Mouse (Mus musculus): ENCODE data around the gene Syn1.

Gene Syn1

DNA sequence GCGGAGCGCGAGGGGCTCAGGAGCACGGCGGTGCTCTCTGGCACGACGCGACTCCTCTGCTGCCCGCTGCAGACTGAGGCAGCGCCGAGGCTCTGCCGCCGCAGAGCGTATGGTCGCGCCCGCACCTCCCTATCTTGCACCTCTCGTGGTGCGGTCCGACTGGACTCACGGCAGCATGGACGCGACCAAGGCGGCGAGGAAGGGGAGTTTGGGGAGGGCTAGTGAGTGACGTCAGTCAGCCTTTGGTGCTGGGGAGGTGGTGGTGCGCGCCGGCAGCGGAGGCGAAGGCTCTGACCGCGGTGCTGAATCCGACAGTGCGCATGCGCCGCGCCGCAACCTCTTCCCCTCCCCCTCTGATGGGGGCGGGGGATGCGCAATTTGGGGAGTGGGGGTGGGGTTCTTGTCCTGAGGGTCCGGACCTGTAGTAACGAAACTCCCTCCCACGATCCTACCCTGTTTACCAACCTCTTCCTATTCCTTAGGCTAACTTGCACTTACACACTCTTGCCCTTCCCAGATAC is at the start of gene Syn1:
TSS of gene Syn1 (minus strand) at position 161 of the 521 bp plus-strand sequence.
- peak; percentile 81 for DNase-seq (ENCODE audit: low spot score)

DNA sequence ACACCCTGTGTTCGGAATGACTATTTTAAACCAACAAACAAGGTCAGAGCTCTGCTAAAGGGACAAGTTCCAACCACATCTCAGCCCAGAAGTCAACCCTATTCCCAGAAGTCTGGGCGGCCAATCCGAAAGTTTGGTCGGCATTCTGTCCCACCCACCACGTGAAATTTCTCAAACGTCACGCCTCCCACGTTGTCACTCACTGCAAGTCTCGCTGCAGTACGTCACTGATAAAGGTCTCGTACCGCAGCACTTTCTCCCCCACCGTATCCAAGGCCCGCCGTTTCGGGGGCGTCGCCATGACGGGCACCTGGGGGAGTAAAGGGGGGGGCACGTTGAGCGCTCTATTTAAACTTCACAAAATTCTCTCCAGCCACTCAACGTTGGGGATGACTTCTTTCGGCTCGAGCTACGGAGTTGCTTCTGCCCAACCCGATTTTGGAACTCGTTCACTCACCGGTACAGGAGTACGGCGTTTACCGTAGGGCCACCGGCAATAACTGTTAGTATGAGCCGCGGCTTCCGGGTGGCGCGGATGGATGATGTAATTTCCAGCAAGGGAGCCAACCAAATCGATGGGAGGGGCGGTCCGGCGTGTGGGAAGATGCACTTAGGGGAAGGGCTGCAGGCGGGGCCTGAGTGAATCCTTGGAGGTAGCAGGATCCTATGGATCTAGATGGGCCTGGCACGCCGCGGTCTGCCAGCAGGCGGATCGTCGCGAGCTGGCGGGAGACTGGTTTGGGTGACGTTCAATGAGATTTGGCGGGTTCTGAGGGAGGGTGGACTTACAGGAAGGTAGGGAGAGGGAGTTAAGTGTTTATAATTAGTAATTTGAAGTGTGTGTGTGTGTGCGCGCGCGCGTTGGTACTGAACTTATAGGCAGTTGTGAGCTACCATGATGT is 40.9 kb upstream of the Syn1 start, which contains the start of gene Uxt:
TSS of gene Uxt (minus strand) at position 541 of the 902 bp plus-strand sequence.
- DNase-seq (ENCODE audit: low spot score), result peak; percentile 89

DNA sequence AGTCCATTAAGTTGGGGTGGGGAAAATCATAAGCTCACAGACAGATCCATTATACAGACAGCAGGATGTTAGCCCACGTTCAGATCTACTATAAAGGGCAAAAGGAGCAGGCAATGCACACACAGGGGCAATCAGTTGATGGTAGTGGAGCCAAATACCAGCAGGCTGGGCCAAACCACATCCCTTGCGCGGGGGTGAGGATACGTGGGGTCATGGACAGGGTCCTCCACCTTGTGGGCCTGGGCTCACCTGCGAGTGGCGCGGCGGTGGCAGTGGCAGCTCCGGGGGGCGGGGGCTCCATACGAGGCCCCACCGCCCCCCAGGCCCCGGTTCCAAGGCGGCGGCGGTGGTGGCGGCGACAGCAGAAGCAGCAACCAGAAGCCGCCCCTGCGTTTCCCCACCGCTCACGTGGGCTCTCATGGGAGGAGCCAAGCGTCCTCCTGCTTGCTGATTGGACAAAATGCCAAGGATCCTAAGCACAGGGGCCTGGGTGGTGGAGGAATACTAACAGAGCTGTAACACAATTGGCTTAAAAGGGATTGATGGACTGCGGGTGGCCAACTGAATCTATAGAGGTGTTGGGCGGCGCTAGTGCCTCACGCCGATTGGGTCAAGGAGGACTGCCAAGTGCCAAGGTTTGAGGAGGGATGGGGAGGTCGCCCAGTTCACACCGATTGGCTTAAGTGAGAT is 29.5 kb upstream of the Syn1 start, which contains the start of gene Elk1:
TSS of gene Elk1 (minus strand) at position 418 of the 690 bp plus-strand sequence.
- peak; percentile 84 for DNase-seq (ENCODE audit: low spot score)

DNA sequence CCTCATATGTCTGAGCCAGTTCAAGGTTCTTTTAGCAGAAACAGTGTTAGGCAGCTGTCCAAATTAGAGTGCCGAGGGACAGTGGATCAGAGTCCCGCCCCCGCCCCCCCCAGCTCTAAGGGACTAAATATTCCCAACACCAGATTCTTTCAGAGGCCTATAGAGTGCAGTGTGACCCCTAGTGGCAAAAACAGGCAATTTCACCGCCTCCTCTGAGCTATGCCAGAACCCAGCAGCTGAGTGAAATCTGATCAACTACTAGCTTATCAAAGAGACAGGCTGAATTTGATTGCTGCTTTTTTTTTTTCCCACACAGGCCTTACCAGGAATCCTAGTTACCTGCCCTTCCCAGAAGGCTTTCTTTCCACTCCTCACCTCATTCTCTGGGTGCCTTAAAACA is 25.3 kb upstream of the Syn1 start:
- peak; percentile 24 for DNase-seq (ENCODE audit: low spot score)

DNA sequence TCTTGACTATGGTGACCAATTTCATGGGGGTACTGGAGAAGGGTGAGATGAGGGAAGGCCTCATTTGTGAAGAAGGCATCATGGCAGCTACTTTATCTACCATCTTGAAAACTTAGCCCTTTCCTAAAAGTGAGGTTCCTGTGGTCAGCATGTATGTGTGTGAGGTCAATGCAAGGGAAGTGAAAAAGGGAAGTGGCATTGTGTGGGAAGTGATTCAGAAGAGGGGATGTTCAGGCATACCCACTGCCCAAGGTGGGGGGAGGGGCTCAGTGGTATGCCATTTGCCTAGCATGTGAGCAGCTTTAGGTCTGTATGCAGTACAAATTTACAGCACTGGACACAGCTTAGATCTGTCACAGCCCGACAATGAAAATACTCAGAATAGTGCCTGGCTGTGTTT is 11.2 kb upstream of the Syn1 start:
- no peak for DNase-seq (ENCODE audit: low spot score)

DNA sequence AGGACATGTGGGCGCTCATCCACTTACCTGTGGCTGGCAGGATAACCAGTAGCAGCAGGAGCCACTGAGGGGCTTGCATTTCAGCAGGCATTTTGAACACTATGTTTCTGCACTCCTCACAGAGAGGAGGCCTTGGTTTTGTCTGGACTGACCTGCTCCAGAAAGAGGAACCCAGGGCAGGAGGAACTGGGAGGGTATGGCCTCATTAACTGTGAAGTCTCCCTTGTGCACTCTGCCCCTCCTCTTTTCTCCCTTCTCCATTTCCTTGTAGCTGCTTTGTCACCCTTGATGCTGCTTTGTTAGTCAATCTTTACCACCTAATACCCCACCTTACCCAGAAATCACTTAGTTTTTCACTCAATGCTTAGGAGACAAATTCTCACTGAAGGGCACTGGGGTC is 10.6 kb upstream of the Syn1 start, which contains the start of gene Cfp:
TSS of gene Cfp (minus strand) at position 192 of the 400 bp plus-strand sequence.
- DNase-seq (ENCODE audit: low spot score), result no peak

DNA sequence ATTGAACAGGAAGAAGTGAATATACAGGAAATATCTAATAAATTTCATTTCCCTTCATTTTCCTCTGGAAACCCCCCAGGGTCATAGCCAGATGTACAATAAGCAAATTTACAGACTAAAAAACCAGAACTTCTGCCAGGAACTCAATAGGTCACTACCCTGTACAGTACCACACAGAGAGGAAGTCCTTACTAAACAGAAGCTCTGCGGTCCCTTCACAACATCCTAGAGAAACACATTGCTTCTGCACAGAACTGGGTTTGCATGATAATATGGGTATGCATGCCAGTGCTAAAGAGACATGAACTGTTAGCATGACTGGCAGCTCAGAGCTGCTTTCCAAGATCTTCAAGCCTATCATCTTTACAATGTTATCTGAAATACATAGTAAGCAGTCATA is 9.1 kb upstream of the Syn1 start:
- no peak for DNase-seq (ENCODE audit: low spot score)

DNA sequence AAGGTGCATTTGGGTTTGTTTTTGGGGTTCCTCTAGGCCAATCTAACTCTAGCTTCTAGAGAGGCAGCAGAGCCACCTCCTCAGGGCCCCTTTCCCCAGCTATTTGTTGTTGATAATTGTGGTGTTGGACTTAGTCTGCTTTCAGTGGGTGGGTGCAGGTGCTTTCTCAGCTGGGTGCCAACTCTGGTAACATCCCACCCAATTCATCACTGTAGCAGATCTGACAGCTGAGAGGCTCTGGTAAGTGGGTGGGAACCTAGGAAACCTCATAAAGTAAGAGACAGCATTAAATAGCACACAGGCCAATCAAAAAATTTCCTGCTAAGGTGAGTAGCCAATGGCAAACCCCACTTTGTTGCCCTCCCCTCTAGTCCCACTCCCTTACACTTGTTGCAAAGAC is 4.2 kb upstream of the Syn1 start:
- DNase-seq (ENCODE audit: low spot score), result no peak

DNA sequence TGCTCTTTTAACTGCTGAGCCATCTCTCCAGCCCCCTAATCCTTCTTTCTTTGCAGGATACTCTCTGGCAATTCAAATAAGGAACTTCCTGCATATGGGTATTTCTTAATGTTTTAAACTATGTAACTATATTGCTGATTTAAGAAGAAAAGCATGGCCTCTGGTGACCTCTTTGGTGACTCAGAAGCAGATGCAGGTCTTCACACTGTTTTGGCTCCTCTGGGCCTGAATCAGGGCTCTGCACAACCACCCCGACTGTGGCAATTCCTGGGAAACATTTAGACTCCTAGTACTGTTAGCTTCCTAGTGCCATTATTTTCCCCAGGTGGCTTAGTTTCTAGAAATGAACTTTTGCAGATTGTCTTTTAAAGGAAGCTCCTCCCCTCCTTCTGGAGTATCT is 2.7 kb upstream of the Syn1 start:
- DNase-seq (ENCODE audit: low spot score), result no peak

DNA sequence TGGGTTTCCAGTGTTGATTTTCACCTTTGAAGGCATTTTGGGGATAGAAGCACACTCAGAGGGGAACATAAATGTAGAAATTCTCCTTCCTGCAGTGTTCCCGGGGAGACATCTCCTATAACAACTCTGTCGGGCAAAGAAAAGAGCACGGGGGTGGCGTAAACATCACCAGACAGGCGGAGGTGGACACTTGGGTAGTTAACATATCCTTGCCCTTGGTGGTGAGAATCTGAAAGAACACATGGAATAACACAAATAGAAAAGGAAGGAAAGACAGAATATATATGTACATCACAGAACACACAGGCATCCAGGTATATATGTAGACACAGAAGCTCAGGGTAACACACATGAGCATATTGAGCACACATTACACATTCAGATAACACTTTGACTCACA is 562 bp upstream of the Syn1 start:
- DNase-seq (ENCODE audit: low spot score), result no peak

DNA sequence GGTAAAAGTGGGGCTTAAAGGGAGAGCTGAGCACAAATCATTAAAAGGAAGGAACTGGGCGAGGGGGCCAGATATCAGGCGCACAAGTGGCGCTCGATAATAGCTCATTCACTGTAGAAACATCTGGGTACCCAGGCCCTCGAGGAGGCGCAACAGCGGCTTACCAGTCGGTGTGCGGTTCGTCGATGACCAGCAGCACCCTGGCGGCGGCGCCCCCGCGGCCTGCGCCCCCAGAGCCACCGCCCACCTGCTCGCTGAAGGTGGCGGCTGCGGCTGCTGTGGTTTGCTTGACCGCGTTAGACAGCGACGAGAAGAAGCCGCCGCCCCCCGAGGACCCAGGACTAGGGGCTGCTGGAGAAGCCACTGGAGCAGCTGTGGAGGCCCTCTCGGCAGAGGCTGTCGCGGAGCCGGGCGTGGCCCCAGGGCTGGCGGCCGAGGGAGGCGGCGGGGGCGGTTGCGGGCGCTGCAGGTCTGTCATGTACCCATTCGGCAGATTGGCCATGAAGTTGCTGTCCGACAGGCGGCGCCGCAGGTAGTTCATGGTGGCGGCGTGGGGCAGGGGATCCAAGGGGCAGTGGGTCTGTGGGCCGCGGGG is 458 bp downstream of the Syn1 start:
- DNase-seq (ENCODE audit: low spot score), result no peak

DNA sequence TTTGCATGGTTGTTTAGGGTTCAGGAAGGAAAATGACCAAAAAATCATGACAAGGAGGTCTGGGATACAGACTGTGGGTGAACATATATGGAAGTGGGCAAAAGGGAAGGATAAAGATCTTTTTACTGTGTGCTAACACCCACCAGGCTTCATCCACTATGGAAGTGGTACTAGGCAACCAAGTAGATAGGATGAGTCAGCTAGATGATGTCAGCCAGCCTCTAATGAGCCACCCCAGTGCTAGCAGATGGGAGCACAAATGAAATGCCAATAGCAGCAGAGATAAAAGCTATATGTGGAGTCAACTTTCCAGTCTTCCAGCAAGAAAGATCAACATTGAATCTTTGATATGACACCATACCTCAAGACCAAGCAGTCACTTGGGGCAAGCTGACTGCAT is 5.7 kb downstream of the Syn1 start:
- DNase-seq (ENCODE audit: low spot score), result no peak

DNA sequence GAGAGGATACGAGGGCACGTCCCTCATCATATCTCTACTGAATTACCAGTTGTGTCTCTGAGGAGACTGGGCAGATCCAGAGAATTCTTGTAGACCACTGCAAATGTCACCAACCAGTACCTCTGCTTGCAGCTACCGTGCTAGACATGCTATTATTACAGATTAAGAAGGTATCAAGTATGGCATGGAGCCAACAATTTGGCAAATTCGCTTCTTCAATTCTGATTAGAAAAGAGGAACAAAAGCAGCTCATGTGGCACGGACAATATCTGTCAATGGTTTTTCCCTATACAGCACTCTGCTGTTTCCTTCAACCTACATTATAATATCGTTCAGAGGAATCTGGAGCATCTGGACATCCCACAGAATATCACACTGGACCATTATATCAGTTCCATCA is 7.1 kb downstream of the Syn1 start:
- no peak for DNase-seq (ENCODE audit: low spot score)

DNA sequence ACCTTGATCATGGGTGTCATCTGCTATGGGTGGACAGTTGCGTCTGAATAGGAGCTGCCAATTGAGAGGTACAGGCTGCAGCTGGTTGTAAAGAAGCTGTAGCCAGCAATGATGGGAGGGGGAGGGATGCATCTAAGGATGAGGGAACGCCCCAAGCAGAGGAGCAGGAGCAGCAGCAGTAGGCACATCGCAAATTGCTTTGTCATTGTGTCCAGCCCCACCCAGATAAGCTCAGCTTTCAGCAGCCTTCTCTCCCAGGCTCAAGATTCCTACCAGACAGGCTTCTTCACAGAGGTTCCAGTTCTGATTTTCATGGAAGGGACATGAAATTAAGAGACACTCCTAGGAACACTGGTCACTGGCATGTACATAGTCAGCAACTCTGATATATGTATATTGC is 10.7 kb downstream of the Syn1 start:
- no peak for DNase-seq (ENCODE audit: low spot score)

DNA sequence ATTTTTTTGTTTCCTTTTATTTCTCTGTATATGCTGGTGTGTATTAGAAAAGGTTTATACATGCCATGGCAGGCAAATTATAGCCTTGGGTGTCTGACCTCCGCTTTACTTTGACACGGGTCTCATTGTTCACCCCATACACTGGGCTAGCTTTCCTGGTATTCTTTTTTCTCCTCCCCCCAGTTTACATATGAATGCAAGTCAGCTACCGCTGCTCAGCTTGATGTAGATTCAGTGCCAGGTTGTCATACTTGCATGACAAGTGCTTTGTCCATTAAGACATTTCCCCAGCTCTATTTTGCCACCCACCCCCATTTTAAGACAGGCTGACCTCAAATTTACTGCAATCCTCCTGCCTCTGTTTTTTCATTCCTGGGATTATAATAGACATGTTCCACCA is 45.6 kb downstream of the Syn1 start:
- DNase-seq (ENCODE audit: low spot score), result no peak

DNA sequence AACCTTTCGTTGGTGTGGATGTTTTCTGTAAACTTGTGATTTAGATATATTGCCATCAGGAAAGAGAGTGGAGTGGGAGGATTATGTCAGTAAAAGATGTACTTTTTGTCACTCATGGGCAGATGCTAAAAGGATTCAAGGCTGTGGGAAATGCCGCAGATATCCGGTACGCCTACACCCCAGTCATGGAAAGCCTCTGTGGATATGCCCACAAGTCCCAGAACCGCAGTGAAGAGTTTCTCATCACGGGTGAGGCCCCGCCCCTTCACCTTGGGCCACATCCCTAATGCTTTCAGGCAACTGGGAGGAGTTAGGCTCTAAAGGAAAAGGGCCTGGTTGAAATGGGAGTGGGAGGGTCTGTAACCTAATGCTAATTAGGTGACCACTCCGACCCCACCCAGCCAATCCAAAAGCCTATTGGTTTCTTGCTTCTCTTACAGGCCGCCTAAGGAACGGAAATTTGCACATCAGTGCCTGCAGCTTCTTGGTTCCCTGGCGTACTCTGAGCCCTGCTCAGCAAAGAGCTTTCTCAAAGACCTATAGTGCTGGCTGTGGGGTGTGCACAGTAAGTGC is 47.8 kb downstream of the Syn1 start:
- no peak for DNase-seq (ENCODE audit: low spot score)

DNA sequence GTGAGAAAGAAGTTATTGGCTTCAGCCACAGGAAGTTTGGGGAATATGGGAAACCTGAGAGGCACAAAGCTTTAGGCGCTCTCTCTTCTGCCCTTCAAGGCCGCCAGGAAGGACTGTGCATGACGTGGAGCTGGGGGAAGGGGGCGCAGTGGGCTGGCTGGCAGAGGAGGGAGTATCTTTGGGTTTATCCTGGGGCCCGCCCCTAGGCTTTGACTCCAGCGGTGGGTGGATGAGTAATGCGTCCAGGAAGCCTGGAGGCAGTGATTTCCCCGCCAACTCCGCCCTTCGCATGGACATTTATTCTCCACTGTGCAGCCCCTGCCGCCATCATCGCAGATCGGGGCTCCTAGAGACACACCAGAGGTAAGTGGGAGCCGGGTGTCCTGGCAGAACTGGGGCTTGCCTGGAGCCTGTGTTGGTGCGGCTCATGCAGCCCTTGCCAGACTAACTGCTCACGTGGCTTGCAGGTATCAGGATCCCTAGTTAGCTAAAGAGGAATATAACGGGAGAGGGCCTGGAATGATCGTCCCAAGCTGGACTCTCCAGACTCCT is 50.8 kb downstream of the Syn1 start, which contains the start of gene Timp1:
TSS of gene Timp1 (plus strand) at position 205 of the 552 bp plus-strand sequence.
- DNase-seq (ENCODE audit: low spot score), result no peak

DNA sequence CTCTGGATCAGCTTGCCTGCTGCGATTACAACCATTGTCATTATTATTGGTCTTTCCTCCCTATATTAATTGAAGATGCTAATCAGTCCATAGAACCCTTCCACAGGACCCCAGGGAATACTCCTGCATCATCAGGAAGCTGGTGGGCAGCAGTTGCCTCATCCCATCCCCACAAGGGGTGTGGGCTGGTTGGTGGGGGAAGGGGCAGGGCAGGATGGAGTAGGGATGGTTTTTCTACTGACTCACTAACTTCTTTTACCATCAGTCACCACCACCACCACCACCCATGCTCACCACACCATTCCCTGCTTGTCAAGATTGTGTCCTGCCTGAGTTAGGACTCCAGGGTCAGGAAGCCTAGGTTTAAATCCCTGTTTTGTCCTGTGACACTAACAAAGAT is 51.6 kb downstream of the Syn1 start:
- no peak for DNase-seq (ENCODE audit: low spot score)

DNA sequence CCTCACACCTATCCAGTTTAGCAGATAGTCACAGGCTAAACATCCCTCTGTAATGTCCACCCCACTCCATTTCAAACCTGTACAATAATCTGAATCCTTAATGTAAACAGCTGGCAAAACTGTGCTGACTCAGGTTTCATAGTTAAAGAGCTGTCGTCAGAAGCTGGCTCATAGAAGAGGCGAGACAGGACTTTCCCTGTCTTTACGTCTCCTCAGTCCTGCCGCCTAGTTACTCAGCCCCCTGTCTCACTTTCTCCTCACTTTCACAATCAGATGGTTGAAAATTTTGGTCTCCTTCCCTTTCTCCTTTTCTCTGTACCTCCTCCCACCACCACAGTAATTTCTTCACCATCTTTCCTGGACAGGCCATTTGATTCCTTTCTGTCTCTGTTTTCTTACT is 52.7 kb downstream of the Syn1 start:
- DNase-seq (ENCODE audit: low spot score), result no peak

DNA sequence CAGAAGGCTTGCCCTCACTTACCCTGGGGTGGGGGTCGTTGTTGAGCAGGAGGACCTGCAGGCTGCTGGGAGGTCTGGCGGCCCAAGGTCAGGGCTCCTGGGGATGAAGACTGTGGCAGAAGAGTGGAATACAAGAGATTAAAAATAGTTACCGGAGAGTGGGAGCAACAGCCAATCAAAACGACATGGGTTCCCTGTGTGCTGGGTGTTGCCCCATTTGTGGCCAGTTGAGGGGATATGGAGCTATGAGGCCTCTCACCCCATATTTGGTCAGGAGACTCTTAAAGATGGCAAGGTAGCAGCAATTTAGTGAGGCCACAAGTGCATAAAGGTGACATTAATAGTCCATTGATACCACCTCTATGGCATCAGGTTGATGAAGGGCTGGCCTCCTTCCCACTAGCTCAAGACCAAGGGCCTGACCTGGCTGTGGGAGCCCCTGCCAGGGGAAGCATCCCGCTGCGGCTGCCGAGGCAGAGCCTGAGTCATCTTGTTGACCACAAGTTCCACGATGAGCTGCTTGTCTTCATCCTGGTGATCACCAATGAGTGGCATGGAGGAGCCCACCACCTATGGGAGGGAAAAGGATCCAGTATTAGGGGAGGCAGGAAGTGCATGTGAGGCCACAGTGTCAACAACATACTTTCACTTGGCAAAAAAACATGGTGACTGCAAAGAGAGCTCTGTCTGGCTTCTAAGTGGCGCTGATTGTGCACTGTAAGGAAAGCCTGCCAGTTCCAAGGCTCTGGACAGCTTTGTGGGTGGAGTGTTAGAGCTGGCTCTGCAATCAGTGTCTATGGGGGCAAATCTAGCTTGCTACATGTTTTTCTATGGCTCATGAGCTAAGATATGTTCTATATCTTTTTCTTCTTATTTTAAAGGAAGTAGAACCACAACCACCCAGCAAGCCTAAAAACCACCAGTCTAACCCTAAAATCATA is 57.4 kb downstream of the Syn1 start:
- DNase-seq (ENCODE audit: low spot score), result no peak

Measured in T-cell, adult 2 months (primary cell).